Mouse (Mus musculus) thymus, adult 18-20 months (tissue): ENCODE measurements around the gene Gps1.
A peak's percentile ranks its signal among the peaks of the same experiment; 100 is the strongest.
"Not testable (repeated sequence)": the region's sequence is repeated elsewhere in the genome, so short reads cannot be mapped to it uniquely, and the experiment has no call there.

ENCODE experiments used
- DNase-seq, 2 experiments: peaks; one replicate each; pipeline ENCODE4 v3.0.0; 2022; ENCODE audit warnings: mixed read lengths in 2 of 2

Gene Gps1

GRCm38 (mm10) chr11:120822831-120823550 is 38.9 kb downstream of the Gps1 start:
- DNase-seq = no peak

GRCm38 (mm10) chr11:120823551-120823947 is 39.5 kb downstream of the Gps1 start:
- DNase-seq = peak in 1 of 2 experiments; percentile 55

- peak; percentile 93 to 96 for DNase-seq
These were observed 40.1 kb downstream of the Gps1 start, which contains the start of gene Fasn for GRCm38 (mm10) chr11:120823956-120824786. Gene Fasn (minus strand): TSS chr11:120824547.

GRCm38 (mm10) chr11:120824787-120825288 is 40.8 kb downstream of the Gps1 start:
- DNase-seq = peak in 1 of 2 experiments; percentile 22

- no peak for DNase-seq
These were observed 41.3 kb downstream of the Gps1 start for GRCm38 (mm10) chr11:120825289-120825863.

- DNase-seq = no peak
These were observed 42.2 kb downstream of the Gps1 start for GRCm38 (mm10) chr11:120826016-120826953.

- no peak for DNase-seq
These were observed 44.3 kb downstream of the Gps1 start for GRCm38 (mm10) chr11:120828416-120828815.

GRCm38 (mm10) chr11:120829757-120830532 is 45.9 kb downstream of the Gps1 start:
- no peak for DNase-seq

- peak in 1 of 2 experiments; percentile 2 for DNase-seq
These were observed 46.6 kb downstream of the Gps1 start for GRCm38 (mm10) chr11:120830686-120831085.

GRCm38 (mm10) chr11:120831659-120832440 is 47.8 kb downstream of the Gps1 start:
- DNase-seq = no peak

GRCm38 (mm10) chr11:120832962-120833361 is 48.9 kb downstream of the Gps1 start:
- not testable (repeated sequence) for DNase-seq

- no peak for DNase-seq
These were observed 49.6 kb downstream of the Gps1 start for GRCm38 (mm10) chr11:120833555-120834280.
